10 mouse cellular contexts compared by ENCODE assay signal in the genomic region with DNA sequence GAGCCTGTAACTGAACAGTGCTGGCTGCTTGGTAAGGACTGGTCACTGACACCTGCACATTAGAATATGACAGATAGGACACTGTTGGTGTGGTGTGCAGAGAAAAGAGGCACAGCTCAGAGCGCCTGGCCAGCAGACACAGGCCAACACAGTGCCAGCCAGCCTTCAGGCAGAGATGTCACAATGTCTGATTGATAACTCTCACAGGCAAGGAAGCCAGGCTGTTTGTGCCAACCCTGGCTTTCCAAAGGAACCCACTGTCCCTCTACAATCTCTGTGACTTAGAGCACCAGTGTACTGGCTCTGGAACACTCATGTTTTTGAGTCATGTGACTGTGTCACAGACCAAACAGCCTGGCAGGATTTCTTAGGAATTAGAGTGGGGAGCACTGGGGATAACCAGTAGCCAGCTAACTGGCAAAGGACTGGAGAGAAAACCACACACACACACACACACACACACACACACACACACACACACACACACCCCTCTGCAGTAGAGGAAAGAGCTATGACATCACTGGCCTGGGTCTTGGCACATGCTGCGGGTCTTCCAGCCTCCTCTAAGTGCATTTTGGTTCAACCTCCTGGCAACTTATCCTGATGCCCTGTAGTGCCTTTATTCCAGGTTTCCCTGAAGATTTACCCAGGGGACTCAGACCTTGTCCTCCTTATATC.
A peak's percentile ranks its signal among the peaks of the same experiment; 100 is the strongest.
DNase-seq lines count a peak whose midpoint lies in the region; ATAC-seq lines count a peak whose summit lies in the region.
"Had no signal": no experiment of that assay in that cellular context is flagged by ENCODE, and none has a peak within 500 bp of the region (broad histone marks: within the 10 kb centered on the region; RNA-seq: fewer than 3 reads in every experiment).

No protein-coding gene starts in this region.

- H3K9ac ChIP-seq in hindbrain, embryonic 16.5 days (ENCODE audit: low read depth, low read length), result no peak overlapping the region
- H3K9ac ChIP-seq: embryonic facial prominence, embryonic 12.5 days; limb, embryonic 12.5 days had no signal

- no peaks in the 10 kb centered on the region for H3K9me3 ChIP-seq in hindbrain, embryonic 16.5 days (ENCODE audit: control insufficient read depth, low read length)
- H3K9me3 ChIP-seq: embryonic facial prominence, embryonic 12.5 days; limb, embryonic 12.5 days had no signal

- H3K27me3 ChIP-seq in hindbrain, embryonic 16.5 days (replicated peaks; ENCODE audit: control insufficient read depth, insufficient read depth, low read length), result no peaks in the 10 kb centered on the region
- H3K27me3 ChIP-seq: embryonic facial prominence, embryonic 12.5 days; limb, embryonic 12.5 days had no signal

- 63% methylated on average over 2 of the region's 2 CpGs for WGBS in hindbrain, embryonic 16.5 days

- no peak overlapping the region for H3K4me3 ChIP-seq in hindbrain, embryonic 16.5 days (ENCODE audit: low read length)
- H3K4me3 ChIP-seq: embryonic facial prominence, embryonic 12.5 days; limb, embryonic 12.5 days had no signal

- no peaks in the 10 kb centered on the region for H3K36me3 ChIP-seq in hindbrain, embryonic 16.5 days (ENCODE audit: control insufficient read depth, insufficient read depth, low read length)
- H3K36me3 ChIP-seq: embryonic facial prominence, embryonic 12.5 days; limb, embryonic 12.5 days had no signal

- peak; percentile 9 for DNase-seq in gastrocnemius, postnatal 25 days
- DNase-seq in gastrocnemius, postnatal 14 days, result no peak
- peak; percentile 23 for DNase-seq in testis, postnatal 14 days (ENCODE audit: low spot score)
- DNase-seq in testis, postnatal 10 days (ENCODE audit: low spot score), result no peak
- no peak for DNase-seq in embryo, embryonic 11 days
- DNase-seq in urinary bladder, postnatal 14 days (ENCODE audit: low spot score), result no peak

- H3K4me2 ChIP-seq in hindbrain, embryonic 16.5 days (ENCODE audit: low read length), result no peak overlapping the region
- H3K4me2 ChIP-seq: embryonic facial prominence, embryonic 12.5 days; limb, embryonic 12.5 days had no signal

- intact Hi-C loops in gastrocnemius, postnatal 14 days (cut with DNase I; ENCODE audit: low total_unique reads), result no loop called here

- H3K4me1 ChIP-seq in hindbrain, embryonic 16.5 days (ENCODE audit: control insufficient read depth, insufficient read depth, low read depth, low read length), result no peaks in the 10 kb centered on the region
- H3K4me1 ChIP-seq: embryonic facial prominence, embryonic 12.5 days; limb, embryonic 12.5 days had no signal

- ATAC-seq in hindbrain, embryonic 16.5 days, result peak; percentile 92
- ATAC-seq in erythroblast, adult 5-6 weeks (replicated peaks; ENCODE audit: low FRiP score, poor library complexity, severe bottlenecking), result no peak

- no peak overlapping the region for H3K27ac ChIP-seq in hindbrain, embryonic 16.5 days (ENCODE audit: low read depth, low read length)
- H3K27ac ChIP-seq: embryonic facial prominence, embryonic 12.5 days; limb, embryonic 12.5 days had no signal

Comparison
In these comparisons a context has a peak if more than half of its experiments do, and no peak if none do; other contexts are left out.
1. DNase-seq: peak in gastrocnemius, postnatal 25 days (single experiment) and testis, postnatal 14 days (single experiment); none in gastrocnemius, postnatal 14 days (single experiment), testis, postnatal 10 days (single experiment), embryo, embryonic 11 days (single experiment) and urinary bladder, postnatal 14 days (single experiment).